Mouse (Mus musculus) urinary bladder, postnatal 0 days (tissue): Measurements from ENCODE around the gene Klre1. TPM values are rescaled to one million over a fixed set of nuclear protein-coding genes. Genes with fewer than 3 reads are reported as not detected.

Source experiments
- polyA plus RNA-seq: library from polyadenylated mRNA; unstranded; fragments of >200 nt; fragmentation: Nextera tagmentation; extraction: Ambion mirVana; gene quantifications from 2 replicates; pipeline ENCODE4 v1.2.1, GENCODE M21; 2015

Klre1 gene
- not detected in 2 replicates for polyA plus RNA-seq

GRCm38 (mm10) chr6:129577605-129578004 is at the start of gene Klre1:
Klre1 (plus strand) TSS chr6:129577905.

DNA sequence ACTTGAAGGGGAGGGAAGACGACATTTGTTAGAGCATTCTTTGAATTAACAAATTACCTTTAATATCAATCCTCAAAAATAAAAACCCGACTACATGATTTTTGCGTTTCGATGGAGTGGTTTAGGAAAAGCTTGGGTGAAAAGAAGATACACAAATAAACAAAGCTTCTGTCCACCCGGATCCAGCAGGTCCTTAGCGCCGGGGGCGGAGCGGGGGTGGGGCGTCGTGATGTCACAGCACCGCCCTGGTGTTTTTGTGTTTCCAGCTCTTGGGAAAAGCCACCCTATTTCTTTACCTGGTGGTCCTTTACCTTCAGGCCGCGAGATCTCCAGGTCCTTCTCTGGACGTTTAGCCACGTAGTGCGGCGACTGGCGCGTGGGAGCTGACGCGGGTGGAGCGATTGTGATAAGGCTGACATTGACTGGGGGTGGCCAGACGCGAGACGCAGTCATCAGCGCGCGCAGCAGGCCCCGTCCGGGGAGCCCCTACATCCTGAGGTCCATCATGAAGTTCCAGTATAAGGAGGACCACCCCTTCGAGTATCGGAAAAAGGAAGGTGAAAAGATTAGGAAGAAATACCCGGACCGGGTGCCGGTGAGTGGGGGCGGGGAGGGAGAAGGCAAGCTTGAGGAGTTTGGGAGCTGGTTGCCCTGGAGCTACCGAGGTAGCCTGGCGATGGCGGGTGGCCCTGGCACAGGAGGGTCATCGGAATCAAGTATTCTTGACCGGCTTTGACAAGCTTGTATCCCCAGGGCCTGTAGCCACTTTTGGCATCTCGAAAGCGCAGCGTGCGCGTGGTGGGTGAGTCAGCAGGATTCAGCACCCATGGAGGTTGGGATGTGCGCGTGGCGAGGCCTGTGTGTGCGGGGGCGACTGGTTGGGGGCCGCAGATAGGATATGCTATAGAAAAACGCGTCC is 44.5 kb upstream of the Klre1 start, which contains the start of gene Gabarapl1:
TSS of gene Gabarapl1 (plus strand) at position 219 of the 919 bp plus-strand sequence.

DNA sequence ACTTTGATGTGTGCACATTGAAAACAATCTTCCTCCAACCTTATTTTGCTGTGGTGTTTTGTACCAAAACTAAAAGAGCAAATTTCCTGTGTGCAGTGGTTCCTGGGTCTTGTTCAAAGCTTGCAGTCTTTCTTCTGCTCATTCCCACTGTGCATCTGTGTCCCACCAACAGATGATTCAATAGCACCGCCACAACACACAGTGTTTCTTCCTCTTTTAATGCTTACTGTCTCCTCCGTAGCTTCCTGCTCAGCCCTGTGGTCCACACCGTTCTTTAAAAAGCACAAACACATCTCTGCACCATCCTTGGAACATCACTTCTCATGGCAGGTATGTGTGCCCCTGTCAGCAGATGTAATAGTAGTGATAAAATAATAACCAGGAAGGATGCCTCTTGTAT is 13.8 kb downstream of the Klre1 start, which contains the start of gene Klrd1:
TSS of gene Klrd1 (plus strand) at position 275 of the 400 bp plus-strand sequence.

DNA sequence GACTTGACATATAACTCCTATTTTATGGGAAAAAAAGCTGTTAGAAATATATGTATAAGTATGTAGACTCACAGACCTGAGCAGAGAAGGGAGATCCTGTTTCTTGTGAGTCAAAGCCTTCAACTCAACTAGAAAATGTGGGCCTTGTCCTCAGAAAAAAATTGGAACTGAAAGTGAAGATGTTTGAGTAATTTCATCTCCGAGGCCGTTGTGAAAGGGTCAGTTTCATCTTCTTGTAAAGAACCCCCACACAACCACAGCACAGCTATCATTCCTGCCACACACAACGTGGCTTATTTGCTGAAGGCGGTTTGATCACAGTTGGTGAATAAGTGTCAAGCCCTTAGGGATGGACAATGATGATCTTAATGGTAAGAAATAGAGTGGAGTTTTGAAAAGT is 46.0 kb downstream of the Klre1 start, which contains the start of gene Klrk1:
TSS of gene Klrk1 (minus strand) at position 130 of the 400 bp plus-strand sequence.

Other genes with a start within 250 kb of the Klre1 start
- gene 4922502D21Rik, start 246.1 kb upstream of the Klre1 start, polyA plus RNA-seq: not detected in 2 replicates
- gene Clec12a, start 235.2 kb upstream of the Klre1 start, polyA plus RNA-seq: 0.25 and 0.73 TPM in 2 replicates
- gene Clec12b, start 192.0 kb upstream of the Klre1 start, polyA plus RNA-seq: not detected in 2 replicates
- gene Clec1b, start 180.6 kb upstream of the Klre1 start, polyA plus RNA-seq: 0.28 and 1.9 TPM in 2 replicates
- gene Clec9a, start 169.0 kb upstream of the Klre1 start, polyA plus RNA-seq: not detected in 2 replicates
- gene Clec1a, start 125.9 kb upstream of the Klre1 start, polyA plus RNA-seq: 1.1 and 1.3 TPM in 2 replicates
- 1.4 and 16.2 TPM in 2 replicates for gene Olr1, start 70.7 kb upstream of the Klre1 start, polyA plus RNA-seq
- not detected in 2 replicates for gene Tmem52b, start 65.3 kb upstream of the Klre1 start, polyA plus RNA-seq
- gene Gabarapl1, start 44.7 kb upstream of the Klre1 start, polyA plus RNA-seq: 41.1 and 44.2 TPM in 2 replicates
- not detected in 2 replicates for gene Klrd1, start 13.9 kb downstream of the Klre1 start, polyA plus RNA-seq
- gene Klrk1, start 46.0 kb downstream of the Klre1 start, polyA plus RNA-seq: not detected in 2 replicates
- gene Klrc3, start 65.4 kb downstream of the Klre1 start, polyA plus RNA-seq: not detected in 2 replicates
- not detected in 2 replicates for gene Klrc2, start 82.8 kb downstream of the Klre1 start, polyA plus RNA-seq
- gene Klrc1, start 101.1 kb downstream of the Klre1 start, polyA plus RNA-seq: not detected in 2 replicates
- gene Klri1, start 139.2 kb downstream of the Klre1 start, polyA plus RNA-seq: not detected in 2 replicates
- not detected in 2 replicates for gene Klri2, start 162.6 kb downstream of the Klre1 start, polyA plus RNA-seq
- not detected in 2 replicates for gene Gm156, start 206.4 kb downstream of the Klre1 start, polyA plus RNA-seq